Mouse (Mus musculus): ENCODE measurements around the gene Vmn2r34.
"Not testable (repeated sequence)": the region's sequence is repeated elsewhere in the genome, so short reads cannot be mapped to it uniquely, and the experiment has no call there.

Gene Vmn2r34

GRCm38 (mm10) chr7:7689413-7689812, at the start of gene Vmn2r34:
TSS of gene Vmn2r34 (minus strand) at chr7:7689513.
- not testable (repeated sequence) for DNase-seq (ENCODE audit: low spot score in 2 of 2)

GRCm38 (mm10) chr7:7674032-7674431, 15.3 kb downstream of the Vmn2r34 start:
- DNase-seq (ENCODE audit: low spot score in 2 of 2) = not testable (repeated sequence)

Data from urinary bladder, adult 18-20 months (tissue).